Mouse (Mus musculus): ENCODE data around the gene Krtap10-4. TPM values are rescaled to one million over a fixed set of nuclear protein-coding genes. Genes with fewer than 3 reads are reported as not detected.

Gene Krtap10-4
- not detected in 2 replicates for polyA plus RNA-seq (2011; ENCODE audit: insufficient read length, low read depth, missing spikeins)

GRCm38 (mm10) chr10:77826951-77827350 is at the start of gene Krtap10-4:
Krtap10-4 (minus strand) TSS chr10:77827095.
- Histone ChIP-seq H3K4me1 (ENCODE audit: control insufficient read depth, insufficient read depth, low read length) (no peaks in the 10 kb centered on the region), H3K4me3 (ENCODE audit: insufficient read depth, low read length) (no peak within 1 kb of the TSS), H3K27ac (ENCODE audit: insufficient read depth, low read length) (no peak within 1 kb of the TSS)
- no peak for TF ChIP-seq CTCF (IDR thresholded peaks at IDR 0.05; ENCODE audit: borderline replicate concordance, insufficient read depth, low read length)
- no peak for TF ChIP-seq POLR2A (IDR thresholded peaks at IDR 0.05; ENCODE audit: low read depth, low read length)

GRCm38 (mm10) chr10:77869651-77870050 is 42.8 kb upstream of the Krtap10-4 start:
- Histone ChIP-seq H3K4me1 (ENCODE audit: control insufficient read depth, insufficient read depth, low read length) (no peaks in the 10 kb centered on the region), H3K4me3 (ENCODE audit: insufficient read depth, low read length) (no peak overlapping the region), H3K27ac (ENCODE audit: insufficient read depth, low read length) (no peak overlapping the region)
- TF ChIP-seq CTCF (IDR thresholded peaks at IDR 0.05; ENCODE audit: borderline replicate concordance, insufficient read depth, low read length) = no peak
- no peak for TF ChIP-seq POLR2A (IDR thresholded peaks at IDR 0.05; ENCODE audit: low read depth, low read length)

- Histone ChIP-seq H3K4me3 (ENCODE audit: insufficient read depth, low read length) (no peak overlapping the region), H3K4me1 (ENCODE audit: control insufficient read depth, insufficient read depth, low read length) (no peaks in the 10 kb centered on the region), H3K27ac (ENCODE audit: insufficient read depth, low read length) (no peak overlapping the region)
- TF ChIP-seq POLR2A (IDR thresholded peaks at IDR 0.05; ENCODE audit: low read depth, low read length) (no peak), CTCF (IDR thresholded peaks at IDR 0.05; ENCODE audit: borderline replicate concordance, insufficient read depth, low read length) (no peak)
Measured at GRCm38 (mm10) chr10:77867546-77867945, 40.7 kb upstream of the Krtap10-4 start.

- TF ChIP-seq CTCF (IDR thresholded peaks at IDR 0.05; ENCODE audit: borderline replicate concordance, insufficient read depth, low read length) (no peak), POLR2A (IDR thresholded peaks at IDR 0.05; ENCODE audit: low read depth, low read length) (no peak)
- no peaks in the 10 kb centered on the region for H3K4me1 ChIP-seq (ENCODE audit: control insufficient read depth, insufficient read depth, low read length)
- no peak overlapping the region for H3K27ac ChIP-seq (ENCODE audit: insufficient read depth, low read length)
- no peak overlapping the region for H3K4me3 ChIP-seq (ENCODE audit: insufficient read depth, low read length)
Measured at GRCm38 (mm10) chr10:77864762-77865143, 37.9 kb upstream of the Krtap10-4 start.

GRCm38 (mm10) chr10:77864067-77864761 is 37.3 kb upstream of the Krtap10-4 start:
- TF ChIP-seq CTCF (IDR thresholded peaks at IDR 0.05; ENCODE audit: borderline replicate concordance, insufficient read depth, low read length) (no peak), POLR2A (IDR thresholded peaks at IDR 0.05; ENCODE audit: low read depth, low read length) (no peak)
- Histone ChIP-seq H3K4me1 (ENCODE audit: control insufficient read depth, insufficient read depth, low read length) (no peaks in the 10 kb centered on the region), H3K4me3 (ENCODE audit: insufficient read depth, low read length) (no peak overlapping the region), H3K27ac (ENCODE audit: insufficient read depth, low read length) (no peak overlapping the region)

GRCm38 (mm10) chr10:77861675-77862074 is 34.8 kb upstream of the Krtap10-4 start, which contains the start of gene Gm3285:
Gm3285 (plus strand) TSS chr10:77861975.
- no peak within 1 kb of the TSS for H3K27ac ChIP-seq (ENCODE audit: insufficient read depth, low read length)
- TF ChIP-seq POLR2A (IDR thresholded peaks at IDR 0.05; ENCODE audit: low read depth, low read length) (no peak), CTCF (IDR thresholded peaks at IDR 0.05; ENCODE audit: borderline replicate concordance, insufficient read depth, low read length) (no peak)
- no peaks in the 10 kb centered on the region for H3K4me1 ChIP-seq (ENCODE audit: control insufficient read depth, insufficient read depth, low read length)
- no peak within 1 kb of the TSS for H3K4me3 ChIP-seq (ENCODE audit: insufficient read depth, low read length)

GRCm38 (mm10) chr10:77852559-77852958 is 25.7 kb upstream of the Krtap10-4 start, which contains the start of gene Gm10318:
Gm10318 (plus strand) TSS chr10:77852859.
- Histone ChIP-seq H3K27ac (ENCODE audit: insufficient read depth, low read length) (no peak within 1 kb of the TSS), H3K4me1 (ENCODE audit: control insufficient read depth, insufficient read depth, low read length) (no peaks in the 10 kb centered on the region), H3K4me3 (ENCODE audit: insufficient read depth, low read length) (no peak within 1 kb of the TSS)
- no peak for TF ChIP-seq CTCF (IDR thresholded peaks at IDR 0.05; ENCODE audit: borderline replicate concordance, insufficient read depth, low read length)
- no peak for TF ChIP-seq POLR2A (IDR thresholded peaks at IDR 0.05; ENCODE audit: low read depth, low read length)

GRCm38 (mm10) chr10:77847538-77847937 is 20.6 kb upstream of the Krtap10-4 start:
- no peak overlapping the region for H3K4me3 ChIP-seq (ENCODE audit: insufficient read depth, low read length)
- H3K4me1 ChIP-seq (ENCODE audit: control insufficient read depth, insufficient read depth, low read length) = no peaks in the 10 kb centered on the region
- no peak overlapping the region for H3K27ac ChIP-seq (ENCODE audit: insufficient read depth, low read length)
- TF ChIP-seq POLR2A (IDR thresholded peaks at IDR 0.05; ENCODE audit: low read depth, low read length) (no peak), CTCF (IDR thresholded peaks at IDR 0.05; ENCODE audit: borderline replicate concordance, insufficient read depth, low read length) (no peak)

- no peaks in the 10 kb centered on the region for H3K4me1 ChIP-seq (ENCODE audit: control insufficient read depth, insufficient read depth, low read length)
- TF ChIP-seq POLR2A (IDR thresholded peaks at IDR 0.05; ENCODE audit: low read depth, low read length) = no peak
- no peak for TF ChIP-seq CTCF (IDR thresholded peaks at IDR 0.05; ENCODE audit: borderline replicate concordance, insufficient read depth, low read length)
- no peak overlapping the region for H3K27ac ChIP-seq (ENCODE audit: insufficient read depth, low read length)
- H3K4me3 ChIP-seq (ENCODE audit: insufficient read depth, low read length) = no peak overlapping the region
Measured at GRCm38 (mm10) chr10:77846961-77847360, 20.1 kb upstream of the Krtap10-4 start.

- Histone ChIP-seq H3K4me1 (ENCODE audit: control insufficient read depth, insufficient read depth, low read length) (no peaks in the 10 kb centered on the region), H3K27ac (ENCODE audit: insufficient read depth, low read length) (no peak within 1 kb of the TSS), H3K4me3 (ENCODE audit: insufficient read depth, low read length) (no peak within 1 kb of the TSS)
- TF ChIP-seq CTCF (IDR thresholded peaks at IDR 0.05; ENCODE audit: borderline replicate concordance, insufficient read depth, low read length) (no peak), POLR2A (IDR thresholded peaks at IDR 0.05; ENCODE audit: low read depth, low read length) (no peak)
Measured at GRCm38 (mm10) chr10:77846503-77846902, 19.6 kb upstream of the Krtap10-4 start, which contains the start of gene Gm36176. Gm36176 (plus strand) TSS chr10:77846803.
